Mouse (Mus musculus) left cerebral cortex, adult 9 months (tissue): ENCODE data around the gene Uckl1.

Experiments used
- DNase-seq, 2 experiments: peaks; one replicate each; pipeline ENCODE4 v3.0.0; 2022; ENCODE audit warnings: low spot score in 2 of 2

Uckl1 gene

GRCm38 (mm10) chr2:181572921-181573920 is 11.5 kb downstream of the Uckl1 start:
- no peak for DNase-seq

- DNase-seq: no peak
Measured at GRCm38 (mm10) chr2:181571941-181572670, 12.6 kb downstream of the Uckl1 start.

GRCm38 (mm10) chr2:181570921-181571595 is 13.6 kb downstream of the Uckl1 start:
- no peak for DNase-seq

- DNase-seq: no peak
Measured at GRCm38 (mm10) chr2:181570375-181570774, 14.3 kb downstream of the Uckl1 start.

- no peak for DNase-seq
Measured at GRCm38 (mm10) chr2:181569856-181570255, 14.8 kb downstream of the Uckl1 start.

- DNase-seq: no peak
Measured at GRCm38 (mm10) chr2:181568272-181569008, 16.3 kb downstream of the Uckl1 start.

- DNase-seq: no peak
Measured at GRCm38 (mm10) chr2:181567338-181567737, 17.4 kb downstream of the Uckl1 start.

- no peak for DNase-seq
Measured at GRCm38 (mm10) chr2:181553772-181554171, 30.9 kb downstream of the Uckl1 start.

- no peak for DNase-seq
Measured at GRCm38 (mm10) chr2:181550233-181550632, 34.5 kb downstream of the Uckl1 start.

- DNase-seq: no peak
Measured at GRCm38 (mm10) chr2:181548682-181549081, 36.0 kb downstream of the Uckl1 start.

GRCm38 (mm10) chr2:181548227-181548626 is 36.5 kb downstream of the Uckl1 start:
- no peak for DNase-seq

GRCm38 (mm10) chr2:181546142-181546541 is 38.5 kb downstream of the Uckl1 start:
- no peak for DNase-seq

GRCm38 (mm10) chr2:181541761-181542380 is 42.8 kb downstream of the Uckl1 start:
- DNase-seq: no peak

GRCm38 (mm10) chr2:181537444-181538047 is 47.1 kb downstream of the Uckl1 start:
- DNase-seq: peak; percentile 64 to 78

- no peak for DNase-seq
Measured at GRCm38 (mm10) chr2:181536410-181536809, 48.3 kb downstream of the Uckl1 start.

GRCm38 (mm10) chr2:181532589-181532988 is 52.1 kb downstream of the Uckl1 start:
- DNase-seq: no peak

- no peak for DNase-seq
Measured at GRCm38 (mm10) chr2:181529076-181529475, 55.6 kb downstream of the Uckl1 start.

- no peak for DNase-seq
Measured at GRCm38 (mm10) chr2:181525526-181525925, 59.2 kb downstream of the Uckl1 start.

GRCm38 (mm10) chr2:181522811-181523210 is 61.9 kb downstream of the Uckl1 start:
- peak in 1 of 2 experiments; percentile 19 for DNase-seq

GRCm38 (mm10) chr2:181521491-181521890 is 63.2 kb downstream of the Uckl1 start:
- DNase-seq: no peak

- DNase-seq: no peak
Measured at GRCm38 (mm10) chr2:181520936-181521227, 63.8 kb downstream of the Uckl1 start.
